Mouse (Mus musculus) midbrain, embryonic 14.5 days (tissue): ENCODE data around the gene Cdv3. TPM values are rescaled to one million over a fixed set of nuclear protein-coding genes. Genes with fewer than 3 reads are reported as not detected.
A peak's percentile ranks its signal among the peaks of the same experiment; 100 is the strongest.

Experiments
- ATAC-seq: fragments of 200-750 bp; cut with Nextera tagmentation; 2 replicates; pipeline ENCODE4 v1.8.0; 2017; ENCODE audit warnings: moderate number of reproducible peaks, moderate library complexity; ENCODE audit not compliant: low FRiP score, low TSS enrichment
- DNase-seq: peaks from one replicate; pipeline ENCODE4 v3.0.0-alpha.2; 2015
- H3K27ac ChIP-seq: fragments of 300-500 bp; sonication (generic); replicated peaks from 2 replicates; pipeline ENCODE4 v1.5.1; 2014; ENCODE audit warnings: mild to moderate bottlenecking, low read depth, low read length, moderate library complexity
- H3K27me3 ChIP-seq: fragments of 300-500 bp; sonication (generic); 2 replicates; pipeline ENCODE4 v1.6.1; 2014; ENCODE audit warnings: low read length, control low read depth, mixed read lengths; ENCODE audit not compliant: control insufficient read depth, insufficient read depth
- H3K36me3 ChIP-seq: fragments of 300-500 bp; sonication (generic); 2 replicates; pipeline ENCODE4 v1.6.1; 2014; ENCODE audit warnings: low read length, control low read depth; ENCODE audit not compliant: control insufficient read depth, insufficient read depth
- H3K4me1 ChIP-seq: fragments of 300-500 bp; sonication (generic); 2 replicates; pipeline ENCODE4 v1.6.1; 2014; ENCODE audit warnings: mild to moderate bottlenecking, antibody characterized with exemption, low read length, control low read depth; ENCODE audit not compliant: control insufficient read depth, insufficient read depth
- H3K4me2 ChIP-seq: fragments of 300-500 bp; sonication (generic); 2 replicates; pipeline ENCODE4 v1.6.1; 2014; ENCODE audit warnings: mild to moderate bottlenecking, low read length, moderate library complexity
- H3K4me3 ChIP-seq: fragments of 300-500 bp; sonication (generic); replicated peaks from 2 replicates; pipeline ENCODE4 v1.5.1; 2014; ENCODE audit warnings: low read depth, low read length
- H3K9ac ChIP-seq: fragments of 300-500 bp; sonication (generic); replicated peaks from 2 replicates; pipeline ENCODE4 v1.6.1; 2014; ENCODE audit warnings: mild to moderate bottlenecking, low read length, moderate library complexity
- H3K9me3 ChIP-seq: fragments of 300-500 bp; sonication (generic); 2 replicates; pipeline ENCODE4 v1.6.1; 2016; ENCODE audit warnings: low read length, control low read depth, mixed read lengths; ENCODE audit not compliant: control insufficient read depth
- WGBS: fragments of 180-500 bp; shearing (Covaris S2); extraction: QIAGEN DNeasy Blood & Tissue Kit; methylation state at CpG from one replicate; pipeline ENCODE4 v1.1.7; 2014; 5-methylcytosine and 5-hydroxymethylcytosine counted together
- polyA plus RNA-seq: library from polyadenylated mRNA; unstranded; fragments of >200 nt; fragmentation: Nextera tagmentation; extraction: Ambion mirVana; gene quantifications from 2 replicates; pipeline ENCODE4 v1.2.1, GENCODE M21; 2014

The Cdv3 gene
- 62.0 and 76.0 TPM in 2 replicates for polyA plus RNA-seq

DNA sequence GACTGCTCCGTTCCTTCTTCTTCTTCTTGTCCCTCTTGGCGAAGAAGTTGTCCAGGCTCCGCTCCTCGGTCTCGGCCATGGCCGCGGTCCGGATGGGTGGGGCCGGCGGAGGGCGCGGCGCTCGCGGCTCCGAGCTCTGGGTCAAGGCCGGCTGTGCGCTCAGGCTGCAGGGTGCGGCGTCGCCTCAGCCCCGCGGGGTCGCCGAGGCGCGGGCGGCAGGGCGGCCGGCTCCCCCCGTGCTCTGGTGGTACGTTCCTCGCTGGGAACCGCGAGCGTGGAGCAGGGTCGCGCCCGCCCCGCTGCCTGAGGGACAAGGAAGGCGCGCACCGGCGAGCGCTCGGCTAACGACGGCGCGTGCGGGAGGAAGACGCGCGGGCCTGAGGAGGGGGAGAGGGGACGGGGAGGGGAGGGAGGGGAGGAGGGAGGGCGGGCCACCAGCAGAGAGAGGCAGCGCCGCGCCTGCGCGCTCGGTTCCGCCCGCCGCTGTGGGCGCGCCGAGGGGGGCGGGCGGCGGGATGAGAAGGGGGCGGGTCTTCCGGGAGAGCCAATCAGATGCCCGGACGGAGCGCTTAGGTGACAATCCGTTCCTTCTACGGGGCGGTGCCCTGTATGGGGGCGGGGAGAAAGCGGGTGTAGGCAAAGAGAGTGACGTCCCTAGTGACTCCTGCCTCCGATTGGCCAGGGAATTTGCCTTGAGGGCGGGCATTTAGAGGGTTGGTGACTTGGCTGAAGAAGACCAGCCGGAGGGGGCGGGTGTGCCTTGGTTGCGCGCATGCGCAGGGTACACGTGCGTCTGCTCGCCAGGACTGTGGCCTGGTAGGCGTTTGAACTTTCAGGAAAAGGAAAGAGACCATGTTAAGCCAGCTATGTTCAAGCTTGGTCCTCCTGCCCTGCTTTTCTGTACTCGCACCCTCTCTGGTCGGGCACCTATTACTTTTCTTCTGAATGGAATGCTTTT is at the start of gene Cdv3:
TSS of gene Cdv3 (minus strand) at position 551 of the 958 bp plus-strand sequence.
- Histone ChIP-seq H3K27ac (peak within 1 kb of the TSS; percentile 95), H3K9me3 (no peaks in the 10 kb centered on the region), H3K36me3 (0 out of 2 replicates have a peak, but pooled peaks cover 3% of the 10 kb centered on the region), H3K4me2 (peak within 1 kb of the TSS; percentile 87), H3K27me3 (no peaks in the 10 kb centered on the region), H3K4me1 (peaks cover 17% of the 10 kb centered on the region), H3K4me3 (peak within 1 kb of the TSS; percentile 88), H3K9ac (peak within 1 kb of the TSS; percentile 83)
- ATAC-seq (peak; percentile 99), DNase-seq (peak; percentile 99)
- whole genome bisulfite sequencing = 1% methylated on average over 91 of the region's 95 CpGs

DNA sequence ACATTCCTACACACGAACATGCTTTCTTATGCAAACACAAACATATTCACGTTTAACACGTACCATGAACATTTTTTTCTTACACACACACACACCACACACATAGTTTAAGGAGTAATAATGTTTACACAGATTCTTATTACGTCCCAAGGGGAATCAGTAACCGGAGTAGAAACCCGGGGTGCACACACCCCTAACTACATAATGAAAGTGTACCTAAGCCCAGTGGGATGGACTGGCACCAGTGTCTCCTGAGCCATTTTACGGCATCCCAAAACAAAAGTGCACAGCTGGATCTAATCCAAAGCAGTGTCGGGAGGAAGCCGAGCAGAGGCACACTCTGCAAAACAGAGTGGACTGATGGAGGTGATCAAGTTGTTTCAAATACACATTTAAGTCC is 47.8 kb upstream of the Cdv3 start:
- ATAC-seq (no peak), DNase-seq (no peak)
- no peak overlapping the region for H3K27ac ChIP-seq
- no peaks in the 10 kb centered on the region for H3K27me3 ChIP-seq
- no peaks in the 10 kb centered on the region for H3K9me3 ChIP-seq
- H3K36me3 ChIP-seq = no peaks in the 10 kb centered on the region
- H3K4me1 ChIP-seq = peaks cover 13% of the 10 kb centered on the region
- WGBS = 44% methylated on average over 9 of the region's 9 CpGs
- no peak overlapping the region for H3K4me3 ChIP-seq
- H3K9ac ChIP-seq = no peak overlapping the region
- H3K4me2 ChIP-seq = no peak overlapping the region

DNA sequence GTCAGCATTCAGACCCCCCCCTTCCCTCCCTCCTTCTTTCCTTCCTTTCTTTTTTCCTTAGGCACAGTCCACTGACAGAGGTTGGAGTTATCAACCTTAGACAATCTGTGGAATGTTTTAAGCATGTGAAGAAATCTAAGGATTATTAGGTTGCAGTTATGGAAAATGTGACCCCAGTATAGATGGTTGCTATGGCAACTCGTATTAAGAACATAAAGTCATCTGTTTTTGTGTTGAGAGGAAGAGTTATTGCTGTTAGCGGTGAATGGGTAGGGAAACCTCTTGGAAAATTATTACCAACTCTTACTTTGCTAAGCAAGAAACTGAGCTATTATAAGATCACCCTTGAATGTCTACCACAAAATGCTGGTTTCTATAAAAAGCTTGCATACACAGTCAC is 43.5 kb upstream of the Cdv3 start:
- DNase-seq (no peak), ATAC-seq (no peak)
- peaks cover 10% of the 10 kb centered on the region for H3K4me1 ChIP-seq
- 84% methylated on average over 2 of the region's 2 CpGs for WGBS
- H3K36me3 ChIP-seq = no peaks in the 10 kb centered on the region
- H3K4me3 ChIP-seq = no peak overlapping the region
- no peak overlapping the region for H3K27ac ChIP-seq
- no peaks in the 10 kb centered on the region for H3K27me3 ChIP-seq
- no peak overlapping the region for H3K4me2 ChIP-seq
- H3K9ac ChIP-seq = no peak overlapping the region
- H3K9me3 ChIP-seq = no peaks in the 10 kb centered on the region

DNA sequence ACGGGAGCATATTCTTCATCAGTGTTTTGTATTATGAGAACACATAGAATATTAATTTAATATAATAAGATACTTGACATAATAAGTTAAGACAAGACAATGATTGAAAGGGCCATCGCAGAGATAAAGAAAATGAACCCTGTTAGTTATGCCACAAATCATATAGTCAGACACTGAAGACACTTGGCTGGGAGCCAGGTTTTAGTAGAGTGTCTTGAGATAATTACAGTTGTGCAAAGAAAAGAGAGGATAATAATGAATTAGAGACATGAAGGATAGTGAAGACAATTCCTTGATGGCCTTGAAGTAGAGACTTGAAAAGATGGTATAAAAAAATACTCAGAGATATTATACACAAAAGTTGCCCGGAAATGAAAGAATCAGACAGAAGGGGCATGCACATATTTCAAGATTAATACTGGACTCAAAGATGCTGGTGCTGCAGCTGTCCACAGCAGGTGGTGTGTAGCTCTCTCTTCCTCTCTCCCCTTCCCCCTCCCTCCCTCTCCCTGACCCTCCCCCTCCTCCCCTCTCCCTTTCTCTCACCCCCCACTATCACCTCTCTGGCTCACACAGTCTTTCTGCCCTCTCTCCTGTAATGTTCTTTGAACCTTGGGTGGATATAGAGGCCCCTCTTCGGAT is 42.6 kb upstream of the Cdv3 start:
- 45% methylated on average over 4 of the region's 4 CpGs for WGBS

DNA sequence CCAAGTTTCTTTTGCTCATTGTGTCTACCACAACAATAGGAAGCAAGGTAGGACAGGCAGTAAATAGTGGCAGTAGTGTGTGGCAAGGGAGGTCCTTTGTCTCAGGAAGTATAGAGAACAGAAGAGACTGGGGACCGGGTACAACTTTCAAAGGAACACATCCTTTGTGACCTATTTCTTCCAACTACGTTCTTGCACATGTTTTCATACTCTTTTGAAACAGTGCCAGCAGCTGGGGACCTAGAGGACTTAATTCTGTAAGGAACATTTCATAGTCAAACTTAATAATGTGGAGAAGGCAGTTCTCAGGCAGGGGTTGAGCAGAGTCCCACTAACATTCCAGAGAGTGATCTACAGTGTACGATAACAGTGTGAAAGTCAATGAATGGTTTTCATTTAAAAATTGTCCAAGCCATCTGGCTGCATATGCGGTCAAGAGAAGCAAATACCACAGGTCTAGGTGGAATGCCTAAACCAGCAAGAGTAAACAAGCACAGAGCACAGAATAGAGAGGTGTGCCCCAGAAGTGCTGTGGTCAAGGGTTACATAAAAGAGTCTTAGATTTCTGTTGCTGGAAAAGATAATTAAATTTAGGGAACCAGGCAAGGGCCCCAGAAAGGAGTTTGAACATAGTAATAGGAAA is 37.8 kb upstream of the Cdv3 start:
- WGBS = 81% methylated on average over 4 of the region's 4 CpGs
- H3K4me2 ChIP-seq = no peak overlapping the region
- ATAC-seq = no peak

More for the DNA sequence above, 42.6 kb upstream of the Cdv3 start:
- Histone ChIP-seq H3K9ac (no peak overlapping the region), H3K36me3 (no peaks in the 10 kb centered on the region), H3K4me2 (no peak overlapping the region), H3K4me3 (no peak overlapping the region), H3K9me3 (no peaks in the 10 kb centered on the region), H3K4me1 (peaks cover 3% of the 10 kb centered on the region; the same call in 1 of the 2 replicates), H3K27me3 (no peaks in the 10 kb centered on the region), H3K27ac (0 out of 2 replicates have a peak overlapping the region, but pooled peaks have one; percentile 46)
- DNase-seq (peak; percentile 78), ATAC-seq (no peak)

DNA sequence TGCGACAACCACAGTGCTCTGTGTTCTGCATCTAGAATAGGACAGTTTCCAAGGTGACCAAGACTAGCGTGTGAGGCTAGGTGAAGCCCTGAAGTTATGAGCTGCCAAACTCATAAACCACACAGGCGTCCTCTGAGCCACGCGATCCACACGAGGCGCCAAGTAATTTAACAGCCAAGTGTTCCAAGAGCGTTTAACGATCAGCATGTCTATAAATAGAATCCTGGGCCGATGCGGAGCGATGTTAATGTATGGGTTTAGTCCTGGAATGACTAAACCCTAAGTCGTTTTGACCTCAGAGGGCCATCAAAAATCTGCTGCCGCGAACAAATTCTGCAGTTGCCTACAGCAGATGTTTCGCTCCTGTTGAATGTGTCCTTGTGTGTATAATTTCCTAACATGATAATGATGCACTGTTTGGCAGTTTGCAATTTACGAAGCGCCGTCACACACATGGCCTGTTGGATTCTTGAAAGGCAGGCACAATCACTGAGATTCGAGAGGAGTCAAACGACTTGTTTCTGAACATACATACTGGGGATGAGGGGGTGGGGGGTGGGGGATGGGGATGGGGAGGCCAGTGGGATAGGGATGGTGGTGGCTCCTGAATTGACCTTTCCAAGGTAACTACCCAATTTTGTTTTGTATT is 33.0 kb upstream of the Cdv3 start:
- DNase-seq (no peak), ATAC-seq (no peak)
- H3K9ac ChIP-seq = no peak overlapping the region
- no peaks in the 10 kb centered on the region for H3K36me3 ChIP-seq
- H3K4me3 ChIP-seq = no peak overlapping the region
- H3K4me1 ChIP-seq = no peaks in the 10 kb centered on the region
- 85% methylated on average over 21 of the region's 21 CpGs for WGBS
- H3K27ac ChIP-seq = no peak overlapping the region
- no peaks in the 10 kb centered on the region for H3K9me3 ChIP-seq
- no peak overlapping the region for H3K4me2 ChIP-seq
- no peaks in the 10 kb centered on the region for H3K27me3 ChIP-seq

More for the DNA sequence above, 37.8 kb upstream of the Cdv3 start:
- Histone ChIP-seq H3K36me3 (no peaks in the 10 kb centered on the region), H3K27me3 (no peaks in the 10 kb centered on the region), H3K4me3 (no peak overlapping the region), H3K27ac (no peak overlapping the region), H3K4me1 (peaks cover 2% of the 10 kb centered on the region; the same call in 1 of the 2 replicates), H3K9ac (no peak overlapping the region), H3K9me3 (no peaks in the 10 kb centered on the region)
- no peak for DNase-seq

DNA sequence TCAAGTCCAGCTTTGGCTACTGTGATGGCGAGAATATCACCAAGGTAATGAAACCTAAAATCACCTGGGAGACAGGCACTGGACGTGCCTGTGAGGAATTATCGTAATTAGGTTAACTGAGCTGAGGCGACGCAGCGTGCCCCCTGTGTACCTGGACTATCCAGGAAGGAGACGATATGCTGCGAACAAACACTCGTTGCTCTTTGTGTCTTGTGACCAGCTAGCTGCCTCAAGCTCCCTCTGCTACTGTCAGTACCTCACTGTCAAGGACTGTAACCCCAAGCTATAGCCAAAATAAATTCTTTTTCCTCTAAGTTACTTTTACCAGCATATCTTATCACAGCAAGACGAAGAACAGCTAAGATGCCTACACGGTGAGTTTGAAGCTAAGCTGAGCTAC is 27.6 kb upstream of the Cdv3 start:
- WGBS = 90% methylated on average over 11 of the region's 11 CpGs
- no peak overlapping the region for H3K4me2 ChIP-seq
- H3K27ac ChIP-seq = no peak overlapping the region
- no peaks in the 10 kb centered on the region for H3K4me1 ChIP-seq
- H3K9me3 ChIP-seq = no peaks in the 10 kb centered on the region
- no peak overlapping the region for H3K4me3 ChIP-seq
- H3K36me3 ChIP-seq = no peaks in the 10 kb centered on the region
- no peak overlapping the region for H3K9ac ChIP-seq
- no peaks in the 10 kb centered on the region for H3K27me3 ChIP-seq
- ATAC-seq (no peak), DNase-seq (no peak)

DNA sequence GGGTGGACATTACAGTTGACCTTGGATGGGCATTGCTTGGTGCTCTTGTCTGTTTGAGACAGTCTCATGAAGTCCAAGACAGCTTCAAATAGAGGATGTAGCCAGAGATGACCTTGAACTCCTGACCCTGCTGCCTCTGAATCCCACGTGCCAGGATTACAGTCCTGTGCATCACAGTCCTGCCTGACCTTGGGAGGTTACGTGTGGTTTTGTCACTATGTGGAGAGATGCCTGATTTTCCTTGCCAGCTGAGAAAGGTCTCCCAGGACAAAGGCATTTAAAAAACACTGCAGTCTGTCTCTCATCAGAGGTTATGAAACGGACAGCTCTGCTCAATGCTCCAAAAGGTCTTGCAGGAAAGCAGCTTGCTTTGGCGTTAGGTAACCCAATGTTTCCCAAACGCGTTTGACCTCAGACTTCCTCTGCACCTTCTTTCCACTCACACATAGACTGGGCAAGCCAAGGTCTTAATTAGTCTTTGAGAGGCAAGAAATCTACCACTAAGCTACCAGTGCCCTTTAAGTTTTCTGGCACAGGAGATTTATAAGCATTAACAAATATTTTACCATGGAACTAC is 26.2 kb upstream of the Cdv3 start:
- no peak overlapping the region for H3K9ac ChIP-seq
- 0 out of 2 replicates have a peak, but pooled peaks cover 2% of the 10 kb centered on the region for H3K4me1 ChIP-seq
- no peak overlapping the region for H3K4me2 ChIP-seq
- no peak overlapping the region for H3K4me3 ChIP-seq
- H3K27ac ChIP-seq = no peak overlapping the region
- no peaks in the 10 kb centered on the region for H3K36me3 ChIP-seq
- 73% methylated on average over 6 of the region's 6 CpGs for WGBS
- no peaks in the 10 kb centered on the region for H3K27me3 ChIP-seq
- ATAC-seq (no peak), DNase-seq (no peak)
- H3K9me3 ChIP-seq = no peaks in the 10 kb centered on the region
